Mouse (Mus musculus) gastrocnemius, postnatal 4 days (tissue): Measurements from ENCODE around the gene H2afv. TPM values are rescaled to one million over a fixed set of nuclear protein-coding genes. Genes with fewer than 3 reads are reported as not detected.
"Not testable (repeated sequence)": the region's sequence is repeated elsewhere in the genome, so short reads cannot be mapped to it uniquely, and the experiment has no call there.

Experiments used
- DNase-seq, 2 experiments: peaks; one replicate each; pipeline ENCODE4 v3.0.0; 2021 to 2022; ENCODE audit warnings: low spot score in 2 of 2, mixed read lengths in 2 of 2
- total RNA-seq, 2 experiments: library from RNA; stranded (reverse); gene quantifications; 2 replicates each; pipeline ENCODE4 v1.2.3; 2021

The H2afv gene
- total RNA-seq, 2 experiments from 2014 or later = 96.2 to 97.0 TPM

DNA sequence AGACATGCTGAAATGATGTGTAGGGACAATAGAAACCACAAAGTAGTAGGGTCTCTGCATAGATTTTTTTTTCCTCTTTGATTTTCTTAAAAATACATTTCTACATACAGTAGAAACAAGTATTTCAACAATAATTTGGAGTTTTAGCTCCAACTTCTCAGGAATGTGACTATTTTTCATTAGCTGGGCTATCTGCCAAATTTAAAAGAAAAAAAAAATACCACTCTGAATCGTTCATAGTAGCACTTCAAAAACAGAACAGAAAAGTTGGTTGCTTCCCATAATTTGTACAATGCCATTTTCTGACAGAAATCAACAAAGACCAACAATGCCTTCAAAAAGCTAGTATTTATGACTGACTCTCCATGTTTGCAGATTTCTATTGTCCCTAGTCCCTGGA, 27.2 kb upstream of the H2afv start:
- DNase-seq = no peak

DNA sequence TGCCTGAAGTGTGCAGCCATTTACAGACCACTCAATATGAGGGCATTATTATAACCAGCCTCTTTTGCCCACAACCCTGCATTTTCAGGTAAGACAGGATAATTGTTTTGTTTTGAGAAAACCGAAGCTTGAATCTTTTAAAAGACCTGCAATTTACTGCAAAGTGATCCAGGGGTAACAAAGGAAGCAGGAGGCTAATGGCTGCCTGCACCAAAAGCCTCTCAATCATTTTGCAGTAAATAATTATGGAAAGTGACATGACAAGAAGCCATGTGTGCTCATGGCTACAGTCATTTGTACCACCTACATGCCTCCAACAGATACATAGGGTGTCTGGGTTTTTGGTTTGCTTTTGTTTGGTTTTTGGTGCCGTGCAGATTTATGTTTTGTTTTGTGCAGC, 26.8 kb upstream of the H2afv start:
- DNase-seq = no peak

DNA sequence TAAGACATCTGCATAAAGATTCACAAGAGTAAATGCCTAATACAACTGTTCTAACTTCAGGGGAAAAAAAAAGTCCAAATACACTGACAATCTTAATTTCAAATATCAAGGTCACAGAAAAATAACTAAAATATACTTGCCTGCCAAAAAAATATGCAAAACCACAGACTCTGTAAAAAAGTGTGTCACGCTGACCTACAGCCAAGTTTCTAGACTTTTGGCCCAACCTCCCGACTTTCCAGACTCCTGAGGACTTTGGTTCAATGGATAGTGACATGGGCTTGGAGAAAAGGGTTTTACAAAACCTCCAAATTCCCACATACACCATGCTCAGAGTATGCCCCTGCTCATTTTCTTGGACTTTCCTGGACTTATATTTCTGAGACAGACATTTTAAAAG, 24.3 kb upstream of the H2afv start:
- DNase-seq = no peak

DNA sequence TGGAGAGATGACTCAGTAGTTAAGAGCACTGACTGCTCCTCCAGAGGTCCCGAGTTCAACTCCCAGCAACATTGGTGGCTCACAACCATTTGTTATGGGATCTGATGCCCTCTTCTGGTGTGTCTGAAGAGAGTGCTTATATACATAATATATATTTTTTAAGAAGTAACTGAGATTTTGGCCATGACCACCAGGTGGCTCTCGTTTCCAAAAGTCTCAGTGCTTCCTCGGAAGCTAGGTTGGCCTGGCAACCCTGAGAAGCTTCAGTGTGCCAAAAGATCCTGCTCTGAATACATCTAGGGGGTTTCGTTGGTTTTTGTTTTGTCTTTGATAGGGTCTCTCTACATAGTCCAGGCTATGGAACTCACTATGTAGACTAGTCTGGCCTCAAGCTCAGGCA, 20.9 kb upstream of the H2afv start:
- DNase-seq = peak in 1 of 2 experiments; percentile 59

DNA sequence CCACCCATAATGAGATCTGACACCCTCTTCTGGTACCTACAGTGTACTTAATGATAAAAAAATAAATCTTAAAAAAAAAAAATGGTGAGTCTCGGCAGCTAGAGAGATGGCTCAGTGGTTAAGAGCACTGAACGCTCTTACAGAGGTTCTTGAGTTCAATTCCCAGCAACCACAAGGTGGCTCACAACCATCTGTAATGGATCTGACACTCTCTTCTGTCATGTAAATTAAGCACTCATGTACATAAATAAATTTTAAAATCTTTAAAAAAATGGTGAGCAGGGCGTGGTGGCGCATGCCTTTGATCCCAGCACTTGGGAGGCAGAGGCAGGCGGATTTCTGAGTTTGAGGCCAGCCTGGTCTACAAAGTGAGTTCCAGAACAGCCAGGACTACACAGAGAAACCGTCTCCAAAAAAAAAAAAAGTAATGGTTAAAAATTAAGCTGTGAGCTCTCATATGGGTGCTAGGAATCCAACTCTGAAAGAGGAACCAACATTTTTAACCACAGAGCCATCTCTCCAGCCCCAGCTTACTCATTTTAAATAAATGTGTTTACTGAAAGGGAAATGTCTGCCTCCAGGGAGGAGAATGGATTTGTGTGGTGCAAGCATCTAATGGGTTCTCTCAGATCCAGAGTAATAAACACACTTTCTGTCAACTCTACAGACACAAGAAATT, 19.1 kb upstream of the H2afv start:
- no peak for DNase-seq

DNA sequence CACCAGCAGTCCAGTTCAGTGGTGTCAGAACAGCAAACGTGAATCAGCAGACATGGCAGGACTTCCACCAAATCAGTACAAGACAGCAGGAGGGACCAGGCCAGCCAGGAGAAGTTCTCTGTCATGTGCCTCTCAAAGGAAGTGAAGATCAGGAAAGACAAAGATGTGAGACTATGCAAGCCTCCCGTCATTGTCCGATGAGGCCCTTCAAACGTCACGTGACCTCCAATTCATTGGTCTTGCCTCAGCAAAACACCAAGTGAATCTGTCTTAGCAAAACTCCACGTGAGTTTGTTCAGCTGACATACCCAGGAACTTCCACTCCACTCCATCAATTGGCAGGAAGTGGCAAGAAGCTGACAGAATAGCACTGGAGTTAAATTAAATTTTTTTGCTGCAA, 11.8 kb upstream of the H2afv start:
- DNase-seq = no peak

DNA sequence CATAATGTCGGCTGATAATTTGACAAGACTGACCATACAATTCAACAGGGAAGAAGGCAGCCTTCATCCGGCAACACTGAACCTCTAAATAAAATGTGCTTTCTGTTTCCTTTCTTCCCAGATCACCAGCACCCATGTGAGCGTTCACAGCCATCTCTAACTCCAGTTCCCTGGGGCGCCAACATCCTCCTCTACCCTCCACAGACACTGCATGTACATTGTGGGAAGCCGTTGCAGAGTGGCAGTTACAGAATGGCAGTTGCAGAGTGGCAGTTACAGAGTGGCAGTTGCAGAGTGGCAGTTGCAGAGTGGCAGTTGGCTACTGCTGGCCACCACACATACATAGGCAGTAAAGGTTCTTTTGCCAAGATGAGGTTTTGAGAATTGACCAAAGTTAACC, 3.9 kb upstream of the H2afv start:
- DNase-seq = not testable (repeated sequence)

DNA sequence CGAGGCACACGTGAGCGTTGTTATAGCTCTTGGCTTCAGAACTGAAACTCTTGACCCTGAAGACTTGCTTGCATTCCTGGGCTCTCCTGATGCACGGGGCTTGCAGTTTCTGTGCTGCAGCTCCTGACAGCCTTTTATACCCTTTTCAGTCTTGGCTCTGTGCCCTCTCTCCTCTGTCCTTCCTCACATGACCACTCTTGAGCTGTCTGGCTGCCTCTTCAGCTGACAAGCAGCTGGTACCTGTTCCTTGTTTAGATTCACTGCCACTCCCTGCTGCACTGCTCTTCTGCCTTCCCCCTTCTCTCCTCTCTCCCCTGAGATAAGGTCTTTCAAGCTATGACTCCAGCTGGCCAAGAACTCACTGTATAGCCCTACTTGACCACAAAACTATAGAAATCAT, 3.2 kb upstream of the H2afv start:
- no peak for DNase-seq

DNA sequence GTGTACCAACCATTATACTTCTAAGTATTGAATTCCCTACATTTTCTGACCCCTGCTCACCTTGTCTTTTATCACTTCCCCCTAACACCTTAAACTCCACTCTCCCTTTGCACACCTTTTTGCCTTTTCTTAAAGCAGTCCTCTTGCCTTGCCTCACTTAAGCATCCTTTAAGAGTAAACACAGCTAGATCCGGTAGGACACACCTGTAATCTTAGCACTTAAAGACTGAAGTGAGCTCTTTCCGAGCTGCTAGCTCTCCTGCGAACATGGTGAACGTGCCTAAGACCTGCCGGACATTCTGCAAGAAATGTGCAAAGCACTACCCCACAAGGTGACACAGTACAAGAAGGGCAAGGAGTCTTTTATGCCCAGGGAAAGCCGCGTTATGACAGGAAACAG, 1.7 kb upstream of the H2afv start:
- no peak for DNase-seq

DNA sequence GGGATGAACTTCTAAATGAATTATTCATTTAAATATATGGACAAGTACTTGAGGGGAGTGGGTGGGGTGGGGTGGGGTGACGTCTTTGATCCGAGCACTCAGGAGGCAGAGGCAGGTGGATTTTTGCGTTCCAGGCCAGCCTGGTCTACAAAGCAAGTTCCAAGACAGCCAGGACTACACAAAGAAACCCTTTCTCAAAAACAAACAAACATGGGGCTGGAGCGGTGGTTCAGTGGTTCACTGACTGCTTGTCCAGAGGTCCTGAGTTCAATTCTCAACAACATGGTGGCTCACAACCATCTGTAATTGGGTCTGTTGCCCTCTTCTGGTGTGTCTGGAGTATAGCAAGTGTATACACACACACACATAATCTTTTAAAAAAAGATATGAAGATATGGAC, 1.2 kb upstream of the H2afv start:
- no peak for DNase-seq

DNA sequence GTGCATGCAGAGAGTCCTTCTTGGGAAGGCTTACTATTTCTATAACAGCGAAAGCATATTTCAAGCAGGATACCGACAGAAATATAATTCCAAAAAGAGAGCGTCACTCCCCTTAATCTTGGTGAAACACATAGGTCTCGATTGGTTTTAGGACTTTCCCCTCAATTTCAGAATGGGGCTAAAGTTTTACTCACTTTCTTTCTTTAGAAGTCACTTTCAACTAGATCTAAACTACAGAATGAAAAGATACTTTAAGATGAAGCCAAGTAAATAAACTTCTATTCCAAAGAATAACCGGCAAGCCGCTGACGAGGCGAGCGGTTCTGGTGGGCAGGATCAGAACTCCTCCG, 541 bp downstream of the H2afv start:
- no peak for DNase-seq

DNA sequence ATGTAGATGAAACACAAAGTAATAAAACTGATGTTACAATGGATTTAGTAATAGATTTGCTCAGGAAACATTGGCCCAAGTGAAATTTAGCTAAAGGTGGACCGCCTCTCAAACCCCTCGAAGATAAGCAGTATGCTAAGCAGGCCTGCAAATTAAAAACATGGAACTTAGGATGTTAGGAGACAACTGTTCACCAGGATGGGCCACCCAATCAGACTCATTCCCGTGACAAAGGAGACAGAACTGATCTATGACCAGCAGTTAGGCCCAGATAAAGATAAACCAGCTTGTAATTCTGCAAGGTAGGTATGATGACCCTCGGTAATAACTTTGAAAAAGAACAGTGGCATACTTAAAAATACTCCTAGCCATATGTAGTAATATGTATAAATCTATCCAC, 1.1 kb downstream of the H2afv start:
- no peak for DNase-seq

DNA sequence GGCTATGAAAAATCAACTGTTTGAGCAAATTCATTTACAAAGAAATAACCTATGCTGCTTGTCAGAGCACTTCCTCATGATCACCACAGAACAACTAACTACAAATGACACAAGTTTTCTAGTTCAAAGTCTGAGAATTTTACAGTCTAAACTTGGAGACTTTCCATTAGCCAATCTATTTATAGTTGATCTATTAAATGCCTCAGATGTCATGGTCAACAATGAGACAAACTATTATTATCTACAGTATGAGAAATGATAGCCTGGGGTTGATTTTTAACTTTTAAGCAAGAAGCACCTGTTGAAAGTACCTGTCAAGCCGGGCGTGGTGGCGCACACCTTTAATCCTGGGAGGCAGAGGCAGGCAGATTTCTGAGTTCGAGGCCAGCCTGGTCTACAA, 1.7 kb downstream of the H2afv start:
- DNase-seq = no peak

DNA sequence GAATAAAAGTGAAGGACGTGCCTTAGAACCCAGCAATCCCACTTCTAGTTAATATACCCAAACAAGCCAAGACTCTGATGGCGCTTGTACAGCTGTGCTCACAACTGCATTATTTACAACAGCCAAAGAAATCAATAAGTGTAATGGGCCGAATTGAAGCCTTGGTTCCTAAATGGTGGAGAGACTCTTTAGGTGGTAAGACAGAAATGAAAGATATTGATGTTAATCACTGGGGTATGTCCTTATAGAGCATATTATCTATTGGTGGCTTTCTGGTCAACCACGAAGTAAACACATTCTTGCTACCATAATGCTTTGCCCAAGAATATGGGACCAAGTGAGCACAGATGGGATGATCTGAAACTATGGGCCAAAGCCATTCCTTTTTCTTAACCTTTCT, 4.1 kb downstream of the H2afv start:
- no peak for DNase-seq

DNA sequence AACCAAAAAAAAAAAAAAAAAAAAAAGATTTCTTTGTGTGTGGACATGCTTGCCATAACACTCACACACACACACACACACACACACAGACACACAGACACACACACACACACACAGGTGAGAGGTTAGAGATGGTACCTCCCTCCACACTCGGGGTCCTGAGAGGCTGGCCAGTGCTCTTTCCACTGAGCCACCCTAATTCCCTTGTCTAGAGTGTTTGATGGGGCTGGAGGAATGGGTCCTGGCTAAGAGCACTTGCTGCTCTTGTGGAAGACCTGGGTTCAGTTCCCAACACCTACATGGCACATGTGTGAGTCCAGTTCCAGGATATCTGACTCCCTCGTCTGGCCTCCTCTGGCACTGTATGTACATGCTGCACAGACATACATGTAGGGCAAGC, 6.6 kb downstream of the H2afv start:
- DNase-seq = no peak

DNA sequence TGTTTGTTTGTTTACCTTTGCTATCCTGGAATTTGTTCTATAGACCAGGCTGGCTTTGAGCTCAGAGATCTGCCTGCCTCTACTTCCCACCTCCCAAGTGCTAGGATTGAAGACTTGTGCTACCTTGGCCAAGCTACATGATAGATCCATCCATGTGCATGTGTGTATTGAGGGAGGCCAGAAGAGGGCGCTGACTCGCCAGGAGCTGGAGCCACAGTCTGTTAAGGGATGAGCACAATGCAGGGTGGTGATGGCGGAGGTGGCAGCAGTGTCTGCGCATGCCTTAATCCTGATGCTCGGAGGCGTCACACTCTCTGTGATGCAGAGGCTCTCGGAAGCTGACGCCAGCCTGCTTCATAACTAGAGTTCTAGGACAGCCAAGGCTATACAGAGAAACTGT, 7.8 kb downstream of the H2afv start:
- peak in 1 of 2 experiments; percentile 51 for DNase-seq

DNA sequence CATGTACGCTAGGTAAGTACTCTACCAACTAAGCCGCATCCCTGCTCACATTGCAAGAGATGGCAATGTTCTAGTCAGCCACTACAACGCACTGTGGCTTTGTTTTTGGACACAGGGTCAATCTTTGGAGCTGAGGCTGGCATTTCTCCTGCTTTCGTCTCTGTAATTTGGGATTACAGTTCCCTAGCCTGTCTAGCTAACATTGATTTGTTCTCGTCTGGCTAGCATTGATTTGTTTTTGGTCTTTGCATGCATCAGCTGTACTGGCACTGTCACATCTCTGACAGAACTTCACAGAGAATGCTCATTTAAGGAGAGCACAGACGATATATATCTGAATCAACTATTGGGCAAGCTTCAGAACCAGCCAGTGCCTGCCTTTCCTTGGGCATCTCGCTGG, 14.1 kb downstream of the H2afv start:
- no peak for DNase-seq

DNA sequence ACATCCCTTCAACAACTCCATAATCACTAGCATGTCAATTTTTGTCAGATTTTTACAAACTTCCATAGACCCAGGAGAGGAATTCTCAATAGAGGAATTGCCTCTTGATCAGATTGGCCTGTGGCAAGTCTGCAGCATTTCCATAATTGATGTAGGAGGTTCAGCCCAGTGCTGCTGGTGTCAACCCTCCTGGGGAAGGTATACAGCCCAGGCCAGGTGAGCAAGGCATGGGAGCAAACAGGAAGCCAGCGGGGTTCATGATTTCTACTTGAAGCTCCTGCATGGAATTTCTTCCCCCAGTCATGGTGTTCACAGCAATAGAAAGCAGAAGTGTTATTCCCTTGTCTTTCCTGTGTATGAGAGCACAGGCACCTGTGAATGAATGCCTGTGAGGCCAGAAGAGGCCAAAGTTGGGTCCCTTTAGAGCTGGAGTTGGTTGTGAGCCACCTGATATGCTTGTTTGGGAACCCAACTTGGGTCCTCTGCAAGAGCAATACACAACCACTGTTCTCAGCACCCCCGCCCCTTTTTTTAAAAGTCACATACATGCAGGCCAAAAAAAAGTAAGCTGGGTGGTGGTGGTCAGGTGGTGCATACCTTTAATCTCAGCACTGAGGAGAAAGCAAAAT, 23.4 kb downstream of the H2afv start:
- no peak for DNase-seq

DNA sequence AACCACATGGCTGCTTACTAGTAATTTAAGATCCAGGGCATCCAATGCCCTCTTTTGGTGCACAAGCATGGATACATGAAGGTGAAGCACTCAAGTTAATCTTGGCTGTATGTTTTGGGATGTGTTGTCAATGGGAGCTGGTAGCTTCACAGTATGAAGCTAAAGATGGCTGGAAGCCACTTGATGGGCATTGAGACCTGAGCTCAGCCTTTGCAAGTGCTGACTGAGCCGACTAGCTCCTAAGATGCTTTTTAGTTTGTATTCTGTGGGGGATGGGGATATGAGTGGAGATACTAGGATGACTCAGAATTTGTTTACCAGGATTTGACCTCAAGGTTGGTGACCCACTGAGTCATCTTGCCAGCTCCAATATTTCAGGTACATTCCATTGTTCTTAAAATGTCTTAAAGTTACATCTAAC, 23.9 kb downstream of the H2afv start:
- DNase-seq = no peak

DNA sequence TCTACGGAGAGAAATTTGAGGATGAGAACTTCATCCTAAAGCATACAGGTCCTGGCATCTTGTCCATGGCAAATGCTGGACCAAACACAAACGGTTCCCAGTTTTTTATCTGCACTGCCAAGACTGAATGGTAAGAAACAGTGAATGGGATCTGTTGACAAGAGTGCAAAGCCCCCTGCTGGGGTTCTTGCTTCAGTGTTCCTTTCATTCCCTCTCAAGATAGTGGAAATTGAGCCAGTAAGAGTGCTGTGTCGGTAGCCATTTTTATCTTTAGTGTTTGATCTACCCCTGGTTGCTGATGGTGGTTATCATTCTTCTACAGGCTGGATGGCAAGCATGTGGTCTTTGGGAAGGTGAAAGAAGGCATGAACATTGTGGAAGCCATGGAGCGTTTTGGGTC, 25.1 kb downstream of the H2afv start:
- DNase-seq = not testable (repeated sequence)

DNA sequence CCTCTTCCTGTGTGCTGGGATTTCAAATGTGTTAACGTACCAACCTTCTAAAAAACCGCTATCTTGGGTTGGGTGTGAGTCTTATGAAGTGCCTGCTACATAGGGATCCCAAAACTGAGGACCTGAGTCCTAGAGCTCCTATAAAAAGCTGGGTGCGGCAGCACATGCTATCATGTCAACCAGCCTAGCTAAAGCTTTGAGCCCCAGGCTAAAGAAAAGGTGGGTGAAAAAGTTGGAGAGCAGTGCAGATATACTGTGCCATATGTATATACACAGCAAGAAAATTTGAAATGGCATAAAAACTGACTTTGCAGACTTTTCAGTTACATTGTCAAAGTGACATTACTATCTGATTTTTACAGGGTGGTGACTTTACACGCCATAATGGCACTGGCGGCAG, 25.5 kb downstream of the H2afv start:
- DNase-seq = no peak

DNA sequence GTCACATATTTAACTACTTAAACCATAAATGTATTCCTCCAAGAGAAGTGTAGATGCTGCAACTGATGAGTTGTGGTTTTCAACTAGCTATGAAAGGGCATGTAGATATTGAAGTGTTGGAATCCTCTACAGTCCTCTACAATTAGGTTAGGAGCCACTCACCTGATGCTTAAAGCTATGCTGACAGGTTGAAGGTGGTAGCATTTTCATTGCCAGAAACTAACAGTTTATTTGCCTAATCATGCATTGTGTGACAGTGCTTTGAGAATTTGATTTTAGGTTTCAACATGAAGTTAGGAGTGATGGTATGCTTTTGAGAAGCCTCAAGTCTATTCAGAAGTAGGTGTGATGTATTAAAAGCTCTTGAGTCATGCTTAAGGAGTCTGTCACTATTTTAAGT, 26.8 kb downstream of the H2afv start:
- DNase-seq = no peak

DNA sequence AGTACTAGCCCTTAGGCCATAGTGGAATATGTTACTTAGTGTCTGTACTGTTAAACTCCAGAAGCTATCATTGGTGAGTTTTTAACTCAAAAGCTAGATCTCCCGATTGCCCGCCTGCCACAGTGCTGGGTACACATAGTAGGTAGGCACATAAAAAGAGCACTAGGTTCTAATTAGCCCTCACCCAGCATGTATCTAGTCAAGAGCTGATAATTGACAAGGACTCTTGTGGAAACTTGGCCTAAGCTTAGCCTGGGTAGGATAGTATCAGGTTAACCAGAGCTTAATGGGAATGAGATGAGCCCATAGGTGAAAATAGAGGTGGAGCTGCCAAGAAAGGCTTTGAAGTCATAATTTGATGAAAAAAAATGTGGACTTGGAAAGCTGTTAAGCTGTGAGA, 27.2 kb downstream of the H2afv start:
- DNase-seq = no peak
